Mouse (Mus musculus) midbrain, embryonic 14.5 days (tissue): ENCODE measurements around the gene Mast3. TPM values are rescaled to one million over a fixed set of nuclear protein-coding genes. Genes with fewer than 3 reads are reported as not detected.
A peak's percentile ranks its signal among the peaks of the same experiment; 100 is the strongest.

Experiments
- ATAC-seq: fragments of 200-750 bp; cut with Nextera tagmentation; 2 replicates; pipeline ENCODE4 v1.8.0; 2017; ENCODE audit warnings: moderate number of reproducible peaks, moderate library complexity; ENCODE audit not compliant: low FRiP score, low TSS enrichment
- DNase-seq: peaks from one replicate; pipeline ENCODE4 v3.0.0-alpha.2; 2015
- H3K27ac ChIP-seq: fragments of 300-500 bp; sonication (generic); replicated peaks from 2 replicates; pipeline ENCODE4 v1.5.1; 2014; ENCODE audit warnings: mild to moderate bottlenecking, low read depth, low read length, moderate library complexity
- H3K27me3 ChIP-seq: fragments of 300-500 bp; sonication (generic); 2 replicates; pipeline ENCODE4 v1.6.1; 2014; ENCODE audit warnings: low read length, control low read depth, mixed read lengths; ENCODE audit not compliant: control insufficient read depth, insufficient read depth
- H3K36me3 ChIP-seq: fragments of 300-500 bp; sonication (generic); 2 replicates; pipeline ENCODE4 v1.6.1; 2014; ENCODE audit warnings: low read length, control low read depth; ENCODE audit not compliant: control insufficient read depth, insufficient read depth
- H3K4me1 ChIP-seq: fragments of 300-500 bp; sonication (generic); 2 replicates; pipeline ENCODE4 v1.6.1; 2014; ENCODE audit warnings: mild to moderate bottlenecking, antibody characterized with exemption, low read length, control low read depth; ENCODE audit not compliant: control insufficient read depth, insufficient read depth
- H3K4me2 ChIP-seq: fragments of 300-500 bp; sonication (generic); 2 replicates; pipeline ENCODE4 v1.6.1; 2014; ENCODE audit warnings: mild to moderate bottlenecking, low read length, moderate library complexity
- H3K4me3 ChIP-seq: fragments of 300-500 bp; sonication (generic); replicated peaks from 2 replicates; pipeline ENCODE4 v1.5.1; 2014; ENCODE audit warnings: low read depth, low read length
- H3K9ac ChIP-seq: fragments of 300-500 bp; sonication (generic); replicated peaks from 2 replicates; pipeline ENCODE4 v1.6.1; 2014; ENCODE audit warnings: mild to moderate bottlenecking, low read length, moderate library complexity
- H3K9me3 ChIP-seq: fragments of 300-500 bp; sonication (generic); 2 replicates; pipeline ENCODE4 v1.6.1; 2016; ENCODE audit warnings: low read length, control low read depth, mixed read lengths; ENCODE audit not compliant: control insufficient read depth
- WGBS: fragments of 180-500 bp; shearing (Covaris S2); extraction: QIAGEN DNeasy Blood & Tissue Kit; methylation state at CpG from one replicate; pipeline ENCODE4 v1.1.7; 2014; 5-methylcytosine and 5-hydroxymethylcytosine counted together
- polyA plus RNA-seq: library from polyadenylated mRNA; unstranded; fragments of >200 nt; fragmentation: Nextera tagmentation; extraction: Ambion mirVana; gene quantifications from 2 replicates; pipeline ENCODE4 v1.2.1, GENCODE M21; 2014

Gene Mast3
- polyA plus RNA-seq, 1 experiment from 2014 or later, result 24.3 TPM

- Histone ChIP-seq H3K9me3 (no peaks in the 10 kb centered on the region), H3K36me3 (no peaks in the 10 kb centered on the region), H3K4me3 (no peak overlapping the region), H3K9ac (no peak overlapping the region), H3K4me1 (peaks cover 20% of the 10 kb centered on the region), H3K27ac (no peak overlapping the region), H3K4me2 (no peak overlapping the region), H3K27me3 (peaks cover 45% of the 10 kb centered on the region)
- no peak for ATAC-seq
- WGBS, result 79% methylated on average over 1 of the region's 1 CpGs
- DNase-seq, result no peak
These were observed 3.0 kb downstream of the Mast3 start for GRCm38 (mm10) chr8:70801830-70802229.

- 35% methylated on average over 15 of the region's 15 CpGs for WGBS
These were observed 3.7 kb downstream of the Mast3 start for GRCm38 (mm10) chr8:70801156-70801555.

GRCm38 (mm10) chr8:70800648-70801047 lies 4.2 kb downstream of the Mast3 start:
- H3K9me3 ChIP-seq, result no peaks in the 10 kb centered on the region
- H3K36me3 ChIP-seq, result no peaks in the 10 kb centered on the region
- H3K9ac ChIP-seq, result no peak overlapping the region
- H3K27me3 ChIP-seq, result peaks cover 42% of the 10 kb centered on the region
- H3K4me2 ChIP-seq, result no peak overlapping the region
- WGBS, result 46% methylated on average over 10 of the region's 10 CpGs
- no peak overlapping the region for H3K4me3 ChIP-seq
- ATAC-seq, result no peak
- no peak for DNase-seq
- no peak overlapping the region for H3K27ac ChIP-seq
- peaks cover 24% of the 10 kb centered on the region for H3K4me1 ChIP-seq

More at GRCm38 (mm10) chr8:70801156-70801555, 3.7 kb downstream of the Mast3 start:
- Histone ChIP-seq H3K4me1 (peaks cover 24% of the 10 kb centered on the region), H3K27ac (no peak overlapping the region), H3K36me3 (no peaks in the 10 kb centered on the region), H3K27me3 (peaks cover 45% of the 10 kb centered on the region), H3K4me2 (no peak overlapping the region), H3K9ac (no peak overlapping the region), H3K9me3 (no peaks in the 10 kb centered on the region), H3K4me3 (no peak overlapping the region)
- ATAC-seq, result no peak
- DNase-seq, result no peak

GRCm38 (mm10) chr8:70798281-70798680 lies 6.6 kb downstream of the Mast3 start:
- no peaks in the 10 kb centered on the region for H3K36me3 ChIP-seq
- peak overlapping the region; percentile 89 for H3K4me2 ChIP-seq
- H3K27me3 ChIP-seq, result peaks cover 25% of the 10 kb centered on the region
- DNase-seq, result peak; percentile 45
- 11% methylated on average over 15 of the region's 15 CpGs for WGBS
- no peak overlapping the region for H3K27ac ChIP-seq
- no peak for ATAC-seq
- H3K4me1 ChIP-seq, result peaks cover 16% of the 10 kb centered on the region
- H3K9ac ChIP-seq, result peak overlapping the region; percentile 62; the same call in 1 of the 2 replicates
- no peaks in the 10 kb centered on the region for H3K9me3 ChIP-seq
- H3K4me3 ChIP-seq, result peak overlapping the region; percentile 49

- Histone ChIP-seq H3K36me3 (no peaks in the 10 kb centered on the region), H3K4me3 (peak overlapping the region; percentile 49), H3K9me3 (no peaks in the 10 kb centered on the region), H3K4me2 (peak overlapping the region; percentile 89), H3K9ac (peak overlapping the region; percentile 62), H3K27ac (0 out of 2 replicates have a peak overlapping the region, but pooled peaks have one; percentile 26), H3K27me3 (peaks cover 19% of the 10 kb centered on the region), H3K4me1 (peaks cover 24% of the 10 kb centered on the region)
- WGBS, result 1% methylated on average over 56 of the region's 57 CpGs
- ATAC-seq, result peak; percentile 84
- DNase-seq, result peak; percentile 91
These were observed 7.5 kb downstream of the Mast3 start for GRCm38 (mm10) chr8:70797081-70798070.

DNA sequence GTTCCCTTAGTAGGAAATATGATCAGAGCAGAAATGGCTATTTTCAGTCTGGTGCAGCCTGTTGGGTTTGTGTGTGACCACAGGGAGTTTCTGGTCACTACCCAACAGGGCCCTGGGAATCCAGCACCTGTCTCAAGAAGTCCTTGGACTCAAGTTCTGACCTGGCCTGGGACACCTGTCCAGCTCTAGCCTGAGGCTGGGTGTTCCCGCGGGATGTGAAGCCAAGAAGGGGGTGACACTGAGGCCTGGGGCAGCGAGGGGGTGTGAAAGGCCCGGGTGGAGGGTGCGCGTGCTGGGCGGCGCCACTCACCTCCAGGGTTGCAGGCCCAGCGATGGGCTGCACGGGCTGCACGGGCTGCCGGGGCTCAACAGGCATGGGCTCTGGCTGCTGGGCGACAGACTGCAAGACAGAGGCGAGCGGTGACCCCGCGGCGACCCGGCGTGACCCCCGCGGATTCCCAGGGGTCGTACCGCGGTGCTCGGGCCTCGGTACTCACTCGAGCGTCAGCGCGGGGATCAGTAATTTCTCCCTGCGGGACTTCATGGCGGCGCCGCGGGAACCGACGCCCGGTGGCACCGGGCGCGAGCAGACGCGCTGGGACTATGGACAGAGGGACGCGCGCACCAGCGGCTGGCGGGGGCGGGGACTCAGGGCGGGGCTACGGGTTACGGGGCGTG lies 8.3 kb downstream of the Mast3 start:
- H3K9me3 ChIP-seq, result no peaks in the 10 kb centered on the region
- ATAC-seq (no peak), DNase-seq (no peak)
- H3K27ac ChIP-seq, result peak overlapping the region; percentile 26; the same call in 1 of the 2 replicates
- H3K4me2 ChIP-seq, result peak overlapping the region; percentile 89
- peak overlapping the region; percentile 62 for H3K9ac ChIP-seq
- peaks cover 19% of the 10 kb centered on the region for H3K27me3 ChIP-seq
- peaks cover 27% of the 10 kb centered on the region for H3K4me1 ChIP-seq
- WGBS, result 1% methylated on average over 54 of the region's 54 CpGs
- no peaks in the 10 kb centered on the region for H3K36me3 ChIP-seq
- peak overlapping the region; percentile 49 for H3K4me3 ChIP-seq

- DNase-seq, result no peak
- no peak overlapping the region for H3K4me2 ChIP-seq
- H3K9ac ChIP-seq, result no peak overlapping the region
- no peak overlapping the region for H3K4me3 ChIP-seq
- ATAC-seq, result no peak
- WGBS, result 90% methylated on average over 2 of the region's 2 CpGs
- no peak overlapping the region for H3K27ac ChIP-seq
- H3K27me3 ChIP-seq, result peaks cover 19% of the 10 kb centered on the region
- no peaks in the 10 kb centered on the region for H3K9me3 ChIP-seq
- H3K4me1 ChIP-seq, result peaks cover 35% of the 10 kb centered on the region
- H3K36me3 ChIP-seq, result no peaks in the 10 kb centered on the region
These were observed 9.5 kb downstream of the Mast3 start for GRCm38 (mm10) chr8:70795370-70795769.

- H3K4me3 ChIP-seq, result no peak overlapping the region
- H3K27ac ChIP-seq, result no peak overlapping the region
- ATAC-seq (no peak), DNase-seq (no peak)
- peaks cover 11% of the 10 kb centered on the region for H3K27me3 ChIP-seq
- peaks cover 1% of the 10 kb centered on the region; the same call in 1 of the 2 replicates for H3K36me3 ChIP-seq
- no peak overlapping the region for H3K4me2 ChIP-seq
- peaks cover 35% of the 10 kb centered on the region for H3K4me1 ChIP-seq
- H3K9me3 ChIP-seq, result no peaks in the 10 kb centered on the region
- no peak overlapping the region for H3K9ac ChIP-seq
- 84% methylated on average over 2 of the region's 2 CpGs for WGBS
These were observed 10.6 kb downstream of the Mast3 start for GRCm38 (mm10) chr8:70794215-70794614.
